Mouse (Mus musculus): Measurements from ENCODE around the gene Asb6. TPM values are rescaled to one million over a fixed set of nuclear protein-coding genes. Genes with fewer than 3 reads are reported as not detected.

The Asb6 gene
- polyA plus RNA-seq, 1 experiment from 2014 or later, result 38.3 TPM

GRCm38 (mm10) chr2:30807648-30808295 is 22.4 kb downstream of the Asb6 start, which contains the start of gene Ntmt1:
Gene Ntmt1, plus strand, starts transcription at chr2:30807826.
- Histone ChIP-seq H3K4me2 (peak within 1 kb of the TSS; percentile 88), H3K36me3 (peaks cover 14% of the 10 kb centered on the region), H3K27me3 (no peaks in the 10 kb centered on the region), H3K27ac (peak within 1 kb of the TSS; percentile 85), H3K9ac (peak within 1 kb of the TSS; percentile 91), H3K4me1 (peaks cover 42% of the 10 kb centered on the region), H3K9me3 (replicated peaks) (no peaks in the 10 kb centered on the region), H3K4me3 (replicated peaks) (peak within 1 kb of the TSS; percentile 81)
- peak; percentile 97 for ATAC-seq (replicated peaks; ENCODE audit: low FRiP score)
- under 1% methylated on average over 43 of the region's 44 CpGs for WGBS

- Histone ChIP-seq H3K4me3 (replicated peaks) (peak overlapping the region; percentile 81), H3K4me1 (peaks cover 43% of the 10 kb centered on the region), H3K4me2 (peak overlapping the region; percentile 88), H3K36me3 (peaks cover 8% of the 10 kb centered on the region; the same call in 1 of the 2 replicates), H3K9me3 (replicated peaks) (no peaks in the 10 kb centered on the region), H3K27me3 (peaks cover under 1% of the 10 kb centered on the region; the same call in 1 of the 2 replicates), H3K9ac (peak overlapping the region; percentile 51), H3K27ac (peak overlapping the region; percentile 82)
- no peak; the same call in 1 of the 2 replicates for ATAC-seq (replicated peaks; ENCODE audit: low FRiP score)
- 10% methylated on average over 28 of the region's 28 CpGs for WGBS
Observed at GRCm38 (mm10) chr2:30807147-30807647, 22.9 kb downstream of the Asb6 start.

- H3K36me3 ChIP-seq, result peaks cover 4% of the 10 kb centered on the region; the same call in 1 of the 2 replicates
- H3K27me3 ChIP-seq, result peaks cover 10% of the 10 kb centered on the region
- no peak overlapping the region for H3K4me3 ChIP-seq (replicated peaks)
- 94% methylated on average over 2 of the region's 2 CpGs for WGBS
- H3K9ac ChIP-seq, result no peak overlapping the region
- no peaks in the 10 kb centered on the region for H3K9me3 ChIP-seq (replicated peaks)
- no peak overlapping the region for H3K4me2 ChIP-seq
- H3K27ac ChIP-seq, result no peak overlapping the region
- no peak for ATAC-seq (replicated peaks; ENCODE audit: low FRiP score)
- peaks cover 55% of the 10 kb centered on the region for H3K4me1 ChIP-seq
Observed at GRCm38 (mm10) chr2:30805983-30806382, 24.1 kb downstream of the Asb6 start.

- WGBS, result 80% methylated on average over 3 of the region's 3 CpGs
- Histone ChIP-seq H3K4me1 (peaks cover 42% of the 10 kb centered on the region), H3K9me3 (replicated peaks) (no peaks in the 10 kb centered on the region), H3K27ac (no peak within 1 kb of the TSS), H3K4me2 (no peak within 1 kb of the TSS), H3K4me3 (replicated peaks) (no peak within 1 kb of the TSS), H3K9ac (no peak within 1 kb of the TSS), H3K27me3 (peaks cover 26% of the 10 kb centered on the region), H3K36me3 (no peaks in the 10 kb centered on the region)
- no peak for ATAC-seq (replicated peaks; ENCODE audit: low FRiP score)
Observed at GRCm38 (mm10) chr2:30803604-30804003, 26.5 kb downstream of the Asb6 start, which contains the start of gene 1700001O22Rik. Gene 1700001O22Rik, minus strand, starts transcription at chr2:30803661.

- peaks cover 26% of the 10 kb centered on the region for H3K27me3 ChIP-seq
- peaks cover 41% of the 10 kb centered on the region for H3K4me1 ChIP-seq
- under 1% methylated on average over 77 of the region's 77 CpGs for WGBS
- H3K9me3 ChIP-seq (replicated peaks), result no peaks in the 10 kb centered on the region
- H3K36me3 ChIP-seq, result no peaks in the 10 kb centered on the region
- H3K27ac ChIP-seq, result 0 out of 2 replicates have a peak overlapping the region, but pooled peaks have one; percentile 3
- H3K9ac ChIP-seq, result peak overlapping the region; percentile 50
- peak overlapping the region; percentile 46 for H3K4me3 ChIP-seq (replicated peaks)
- peak overlapping the region; percentile 87 for H3K4me2 ChIP-seq
- peak; percentile 28; the same call in 1 of the 2 replicates for ATAC-seq (replicated peaks; ENCODE audit: low FRiP score)
Observed at GRCm38 (mm10) chr2:30801067-30801852, 28.9 kb downstream of the Asb6 start.

- Histone ChIP-seq H3K9ac (peak overlapping the region; percentile 50; the same call in 1 of the 2 replicates), H3K4me2 (peak overlapping the region; percentile 87)
- WGBS, result 30% methylated on average over 7 of the region's 7 CpGs
Observed at GRCm38 (mm10) chr2:30800671-30801066, 29.5 kb downstream of the Asb6 start.

GRCm38 (mm10) chr2:30799456-30799855 is 30.7 kb downstream of the Asb6 start:
- ATAC-seq (replicated peaks; ENCODE audit: low FRiP score), result no peak
- no peak overlapping the region for H3K4me2 ChIP-seq
- no peak overlapping the region for H3K9ac ChIP-seq
- peaks cover 58% of the 10 kb centered on the region for H3K4me1 ChIP-seq
- H3K4me3 ChIP-seq (replicated peaks), result no peak overlapping the region
- no peaks in the 10 kb centered on the region for H3K9me3 ChIP-seq (replicated peaks)
- WGBS, result 73% methylated on average over 3 of the region's 3 CpGs
- no peaks in the 10 kb centered on the region for H3K36me3 ChIP-seq
- H3K27ac ChIP-seq, result no peak overlapping the region
- peaks cover 26% of the 10 kb centered on the region for H3K27me3 ChIP-seq

More at GRCm38 (mm10) chr2:30800671-30801066, 29.5 kb downstream of the Asb6 start:
- Histone ChIP-seq H3K4me3 (replicated peaks) (peak overlapping the region; percentile 46), H3K4me1 (peaks cover 47% of the 10 kb centered on the region), H3K36me3 (no peaks in the 10 kb centered on the region), H3K27ac (no peak overlapping the region), H3K9me3 (replicated peaks) (no peaks in the 10 kb centered on the region), H3K27me3 (peaks cover 26% of the 10 kb centered on the region)
- ATAC-seq (replicated peaks; ENCODE audit: low FRiP score), result no peak

- Histone ChIP-seq H3K27me3 (peaks cover 18% of the 10 kb centered on the region; the same call in 1 of the 2 replicates), H3K9me3 (replicated peaks) (no peaks in the 10 kb centered on the region), H3K4me1 (peaks cover 43% of the 10 kb centered on the region), H3K4me2 (peak overlapping the region; percentile 55), H3K27ac (peak overlapping the region; percentile 55; the same call in 1 of the 2 replicates), H3K9ac (peak overlapping the region; percentile 24; the same call in 1 of the 2 replicates), H3K36me3 (no peaks in the 10 kb centered on the region), H3K4me3 (replicated peaks) (peak overlapping the region; percentile 23)
- WGBS, result 5% methylated on average over 11 of the region's 11 CpGs
- ATAC-seq (replicated peaks; ENCODE audit: low FRiP score), result peak; percentile 66
Observed at GRCm38 (mm10) chr2:30796382-30796781, 33.8 kb downstream of the Asb6 start.

- no peaks in the 10 kb centered on the region for H3K36me3 ChIP-seq
- H3K27me3 ChIP-seq, result peaks cover 14% of the 10 kb centered on the region; the same call in 1 of the 2 replicates
- peaks cover 40% of the 10 kb centered on the region for H3K4me1 ChIP-seq
- peak overlapping the region; percentile 55 for H3K4me2 ChIP-seq
- no peak for ATAC-seq (replicated peaks; ENCODE audit: low FRiP score)
- H3K27ac ChIP-seq, result peak overlapping the region; percentile 55; the same call in 1 of the 2 replicates
- no peak overlapping the region for H3K9ac ChIP-seq
- H3K9me3 ChIP-seq (replicated peaks), result no peaks in the 10 kb centered on the region
- H3K4me3 ChIP-seq (replicated peaks), result no peak overlapping the region
- WGBS, result 59% methylated on average over 5 of the region's 5 CpGs
Observed at GRCm38 (mm10) chr2:30795889-30796275, 34.3 kb downstream of the Asb6 start.

GRCm38 (mm10) chr2:30795271-30795888 is 34.8 kb downstream of the Asb6 start:
- Histone ChIP-seq H3K4me1 (peaks cover 40% of the 10 kb centered on the region), H3K4me2 (peak overlapping the region; percentile 75), H3K4me3 (replicated peaks) (peak overlapping the region; percentile 43), H3K9me3 (replicated peaks) (no peaks in the 10 kb centered on the region), H3K27me3 (peaks cover 9% of the 10 kb centered on the region; the same call in 1 of the 2 replicates), H3K27ac (peak overlapping the region; percentile 82; the same call in 1 of the 2 replicates), H3K9ac (peak overlapping the region; percentile 36; the same call in 1 of the 2 replicates), H3K36me3 (no peaks in the 10 kb centered on the region)
- 59% methylated on average over 7 of the region's 7 CpGs for WGBS
- no peak for ATAC-seq (replicated peaks; ENCODE audit: low FRiP score)

Data from kidney, embryonic 15.5 days (tissue).